Mouse (Mus musculus) liver, postnatal 0 days (tissue): ENCODE results near the gene Gpr139. TPM values are rescaled to one million over a fixed set of nuclear protein-coding genes. Genes with fewer than 3 reads are reported as not detected.

ENCODE experiments used
- ATAC-seq: fragments of 200-750 bp; cut with Nextera tagmentation; 2 replicates; pipeline ENCODE4 v1.8.0; 2017; ENCODE audit warnings: mild to moderate bottlenecking, moderate library complexity
- DNase-seq: peaks from one replicate; pipeline ENCODE4 v3.0.0-alpha.2; 2016
- H3K27ac ChIP-seq: fragments of 300-500 bp; sonication (generic); 2 replicates; pipeline ENCODE4 v1.5.1; 2014; ENCODE audit warnings: antibody characterized with exemption, moderate library complexity, mild to moderate bottlenecking, low read depth
- H3K27me3 ChIP-seq: fragments of 300-500 bp; sonication (generic); 2 replicates; pipeline ENCODE4 v1.6.1; 2014; ENCODE audit warnings: low read length, control low read depth, mixed read lengths; ENCODE audit not compliant: insufficient read depth
- H3K36me3 ChIP-seq: fragments of 300-500 bp; sonication (generic); replicated peaks from 2 replicates; pipeline ENCODE4 v1.6.1; 2014; ENCODE audit warnings: mild to moderate bottlenecking, control low read depth, low read length, moderate library complexity, mixed read lengths; ENCODE audit not compliant: insufficient read depth
- H3K4me1 ChIP-seq: fragments of 300-500 bp; sonication (generic); 2 replicates; pipeline ENCODE4 v1.6.1; 2014; ENCODE audit warnings: antibody characterized with exemption, mild to moderate bottlenecking, control low read depth; ENCODE audit not compliant: insufficient read depth
- H3K4me2 ChIP-seq: fragments of 300-500 bp; sonication (generic); 2 replicates; pipeline ENCODE4 v1.6.1; 2014; ENCODE audit warnings: low read depth, mild to moderate bottlenecking, low read length, moderate library complexity, mixed read lengths
- H3K4me3 ChIP-seq: fragments of 300-500 bp; sonication (generic); 2 replicates; pipeline ENCODE4 v1.5.1; 2014; ENCODE audit warnings: low read depth, low read length
- H3K9ac ChIP-seq: fragments of 300-500 bp; sonication (generic); replicated peaks from 2 replicates; pipeline ENCODE4 v1.6.1; 2014; ENCODE audit warnings: mild to moderate bottlenecking, moderate library complexity
- H3K9me3 ChIP-seq: fragments of 300-500 bp; sonication (generic); 2 replicates; pipeline ENCODE4 v1.6.1; 2016; ENCODE audit warnings: mild to moderate bottlenecking, control low read depth, low read length, mixed read lengths
- CTCF ChIP-seq: sonication (generic); IDR thresholded peaks from 2 replicates; pipeline ENCODE4 v1.5.1; 2016; ENCODE audit warnings: antibody characterized with exemption, low read depth
- EP300 ChIP-seq: IDR thresholded peaks from 2 replicates; pipeline ENCODE4 v1.6.1; 2016; ENCODE audit warnings: antibody characterized with exemption, low read depth, mild to moderate bottlenecking
- WGBS: fragments of 180-500 bp; shearing (Covaris S2); extraction: QIAGEN DNeasy Blood & Tissue Kit; methylation state at CpG from one replicate; pipeline ENCODE4 v1.1.7; 2014; ENCODE audit not compliant: insufficient replicate concordance; 5-methylcytosine and 5-hydroxymethylcytosine counted together
- polyA plus RNA-seq: library from polyadenylated mRNA; unstranded; fragments of >200 nt; fragmentation: Nextera tagmentation; extraction: Ambion mirVana; gene quantifications from 2 replicates; pipeline ENCODE4 v1.2.1, GENCODE M21; 2015

Gpr139 gene
- polyA plus RNA-seq, 1 experiment from 2014 or later, result not detected

DNA sequence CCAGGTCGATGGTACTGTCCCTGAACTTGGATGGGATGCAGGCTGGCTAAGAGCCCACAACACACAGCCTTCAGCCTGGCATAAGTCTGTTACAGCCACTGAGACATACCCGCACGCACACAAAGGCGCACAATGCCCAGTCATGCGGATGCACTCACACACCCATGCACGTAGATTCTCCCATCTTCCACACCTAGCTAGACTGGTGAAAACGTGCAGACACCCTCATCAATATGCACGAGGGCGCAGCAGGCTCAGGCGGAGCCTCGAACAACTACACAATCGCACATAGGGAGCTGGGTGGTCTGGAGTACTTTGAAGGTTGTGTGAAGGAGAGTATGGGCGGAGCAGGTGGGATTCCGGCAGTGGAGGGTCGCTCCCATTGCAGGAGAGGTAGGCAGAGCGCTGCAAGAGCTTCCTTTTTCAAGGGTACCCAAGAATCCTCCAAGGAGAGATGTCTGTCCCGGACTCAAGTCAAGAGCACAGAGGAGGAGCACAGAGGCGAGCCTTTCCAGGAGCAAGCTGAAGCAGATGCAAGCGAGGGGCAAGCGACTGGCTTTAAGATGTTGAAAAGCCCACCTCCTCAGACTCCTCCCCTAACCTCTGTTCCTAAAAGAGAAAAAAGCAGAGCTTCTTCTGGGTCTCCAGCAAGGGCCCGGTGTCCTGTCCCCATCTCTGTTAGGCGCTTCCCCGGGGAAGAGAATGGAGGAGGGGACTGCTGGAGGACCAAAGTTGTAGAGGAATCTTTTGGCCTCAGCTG is 958 bp upstream of the Gpr139 start:
- TF ChIP-seq EP300, result no peak
- no peak for TF ChIP-seq CTCF
- Histone ChIP-seq H3K27me3 (peaks cover 21% of the 10 kb centered on the region), H3K4me1 (no peaks in the 10 kb centered on the region), H3K9ac (no peak overlapping the region), H3K36me3 (no peaks in the 10 kb centered on the region), H3K4me3 (no peak overlapping the region), H3K27ac (no peak overlapping the region), H3K4me2 (no peak overlapping the region), H3K9me3 (no peaks in the 10 kb centered on the region)
- WGBS, result 8% methylated on average over 23 of the region's 23 CpGs
- no peak for DNase-seq
- ATAC-seq, result no peak

DNA sequence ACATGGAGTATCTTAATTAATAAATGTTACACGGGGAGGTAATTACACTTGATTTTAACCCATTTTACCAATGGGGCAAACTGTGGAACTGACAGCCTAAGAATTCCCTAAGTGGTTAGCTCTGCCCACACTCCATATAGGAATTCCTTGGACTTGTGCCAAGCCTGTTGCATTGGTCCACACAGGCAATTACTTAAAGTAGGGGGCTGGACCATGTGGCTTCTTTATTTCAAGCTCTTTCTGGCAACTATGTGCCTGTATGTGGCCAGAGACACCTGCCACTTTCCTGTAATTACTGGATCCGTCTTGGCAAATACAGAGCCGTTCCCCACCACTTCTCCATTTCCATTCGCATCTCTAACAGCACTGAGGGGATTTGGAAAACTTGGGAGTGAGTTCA is 3.4 kb downstream of the Gpr139 start:
- no peak overlapping the region for H3K4me3 ChIP-seq

GRCm38 (mm10) chr7:119160015-119160414 is 24.4 kb downstream of the Gpr139 start:
- Histone ChIP-seq H3K9ac (no peak overlapping the region), H3K27me3 (no peaks in the 10 kb centered on the region), H3K36me3 (no peaks in the 10 kb centered on the region), H3K4me3 (no peak overlapping the region), H3K9me3 (no peaks in the 10 kb centered on the region), H3K27ac (no peak overlapping the region), H3K4me1 (no peaks in the 10 kb centered on the region), H3K4me2 (no peak overlapping the region)
- WGBS, result 82% methylated on average over 3 of the region's 3 CpGs
- no peak for DNase-seq
- TF ChIP-seq CTCF (no peak), EP300 (no peak)
- ATAC-seq, result no peak

More for the DNA sequence above, 3.4 kb downstream of the Gpr139 start:
- Histone ChIP-seq H3K27me3 (peaks cover 18% of the 10 kb centered on the region), H3K9me3 (no peaks in the 10 kb centered on the region), H3K27ac (no peak overlapping the region), H3K4me2 (no peak overlapping the region), H3K4me1 (no peaks in the 10 kb centered on the region), H3K36me3 (no peaks in the 10 kb centered on the region), H3K9ac (no peak overlapping the region)
- DNase-seq (no peak), ATAC-seq (no peak)
- TF ChIP-seq EP300 (no peak), CTCF (no peak)
- 63% methylated on average over 4 of the region's 4 CpGs for WGBS

DNA sequence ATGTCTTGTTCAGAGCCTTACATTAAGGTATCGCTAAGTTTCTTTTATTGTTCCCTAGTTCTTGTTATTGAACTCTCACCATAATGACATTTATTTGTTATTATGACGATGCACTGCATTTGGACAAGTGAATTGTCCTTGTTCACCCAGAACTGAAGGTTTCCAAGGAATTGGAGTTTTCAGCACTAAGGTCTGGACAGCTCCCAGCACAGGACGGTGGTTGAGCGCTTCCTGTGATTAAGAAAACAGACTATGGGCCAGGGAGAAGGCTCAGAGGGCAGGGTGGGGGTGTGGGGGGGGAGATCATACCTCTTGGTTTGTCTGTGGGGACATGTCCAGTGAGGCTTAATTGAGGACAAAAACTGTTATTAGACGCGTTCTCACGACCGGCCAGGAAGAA is 72.6 kb downstream of the Gpr139 start:
- Histone ChIP-seq H3K4me2 (no peak overlapping the region), H3K4me1 (no peaks in the 10 kb centered on the region), H3K27me3 (no peaks in the 10 kb centered on the region), H3K4me3 (no peak overlapping the region), H3K36me3 (no peaks in the 10 kb centered on the region), H3K9me3 (no peaks in the 10 kb centered on the region), H3K9ac (no peak overlapping the region), H3K27ac (no peak overlapping the region)
- WGBS, result 67% methylated on average over 8 of the region's 8 CpGs
- ATAC-seq (no peak), DNase-seq (no peak)
- TF ChIP-seq EP300 (no peak), CTCF (no peak)

- TF ChIP-seq CTCF, result no peak
- TF ChIP-seq EP300, result no peak
- no peaks in the 10 kb centered on the region for H3K36me3 ChIP-seq
- no peaks in the 10 kb centered on the region for H3K9me3 ChIP-seq
- no peak overlapping the region for H3K4me3 ChIP-seq
- no peak overlapping the region for H3K27ac ChIP-seq
- ATAC-seq, result no peak
- 70% methylated on average over 4 of the region's 4 CpGs for WGBS
- H3K4me2 ChIP-seq, result no peak overlapping the region
- no peak overlapping the region for H3K9ac ChIP-seq
- no peaks in the 10 kb centered on the region for H3K4me1 ChIP-seq
- H3K27me3 ChIP-seq, result no peaks in the 10 kb centered on the region
- DNase-seq, result no peak
Observed at GRCm38 (mm10) chr7:119105878-119106277, 78.5 kb downstream of the Gpr139 start.

- 72% methylated on average over 3 of the region's 3 CpGs for WGBS
- DNase-seq (no peak), ATAC-seq (no peak)
- no peaks in the 10 kb centered on the region for H3K4me1 ChIP-seq
- H3K36me3 ChIP-seq, result no peaks in the 10 kb centered on the region
- H3K27me3 ChIP-seq, result no peaks in the 10 kb centered on the region
- no peak overlapping the region for H3K9ac ChIP-seq
- H3K27ac ChIP-seq, result no peak overlapping the region
- no peak overlapping the region for H3K4me3 ChIP-seq
- no peak overlapping the region for H3K4me2 ChIP-seq
- TF ChIP-seq CTCF, result no peak
- no peak for TF ChIP-seq EP300
- no peaks in the 10 kb centered on the region for H3K9me3 ChIP-seq
Observed at GRCm38 (mm10) chr7:119096583-119096982, 87.8 kb downstream of the Gpr139 start.

Other genes starting within 250 kb of the Gpr139 start
- 0.20 and 0.33 TPM in 2 replicates for gene Gprc5b, start 189.4 kb downstream of the Gpr139 start, polyA plus RNA-seq